Mouse (Mus musculus): ENCODE data around the gene Atp6ap1.

DNA sequence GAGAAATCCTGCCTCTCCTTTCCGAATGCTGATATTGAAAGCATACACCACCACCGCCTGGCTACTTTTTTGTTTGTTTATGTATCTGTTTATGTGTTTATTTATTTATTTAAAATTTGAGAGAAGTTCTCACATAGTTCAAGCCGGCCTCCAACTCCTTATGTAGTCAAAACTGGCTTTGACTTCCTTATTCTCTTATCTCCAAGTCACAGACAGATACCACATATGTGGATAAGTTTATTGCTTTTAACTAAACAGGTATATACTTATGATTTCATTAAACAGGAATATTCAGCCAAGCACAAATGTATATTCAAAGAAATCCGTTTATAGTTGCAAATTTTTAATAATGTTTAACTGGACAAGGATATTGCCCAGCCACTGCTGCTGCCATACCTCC lies 3.5 kb upstream of the Atp6ap1 start:
- TF ChIP-seq EP300 (IDR thresholded peaks at IDR 0.05; ENCODE audit: insufficient read depth, low read depth, low read length) (no peak), CTCF (IDR thresholded peaks at IDR 0.05; ENCODE audit: low read depth, low read length) (no peak)
